Mouse (Mus musculus) heart, adult 9 months (tissue): ENCODE measurements at regions not wholly inside any gene's neighbourhood (a gene's known extent, or its start where the extent isn't known, plus 50 kb on each side); places are given as distances from the start of the nearest gene placed in this dataset.

Source experiments
- DNase-seq, 2 experiments: peaks; one replicate each; pipeline ENCODE4 v3.0.0; 2022; ENCODE audit warnings: low spot score in 2 of 2

GRCm38 (mm10) chr3:147041201-147041600, 189.0 kb downstream of the Ttll7 start:
- DNase-seq, result no peak

- DNase-seq, result no peak
Observed at GRCm38 (mm10) chr3:147042911-147043310, 190.7 kb downstream of the Ttll7 start.

GRCm38 (mm10) chr3:147046634-147047033, 194.5 kb downstream of the Ttll7 start:
- peak; percentile 32 to 41 for DNase-seq

DNA sequence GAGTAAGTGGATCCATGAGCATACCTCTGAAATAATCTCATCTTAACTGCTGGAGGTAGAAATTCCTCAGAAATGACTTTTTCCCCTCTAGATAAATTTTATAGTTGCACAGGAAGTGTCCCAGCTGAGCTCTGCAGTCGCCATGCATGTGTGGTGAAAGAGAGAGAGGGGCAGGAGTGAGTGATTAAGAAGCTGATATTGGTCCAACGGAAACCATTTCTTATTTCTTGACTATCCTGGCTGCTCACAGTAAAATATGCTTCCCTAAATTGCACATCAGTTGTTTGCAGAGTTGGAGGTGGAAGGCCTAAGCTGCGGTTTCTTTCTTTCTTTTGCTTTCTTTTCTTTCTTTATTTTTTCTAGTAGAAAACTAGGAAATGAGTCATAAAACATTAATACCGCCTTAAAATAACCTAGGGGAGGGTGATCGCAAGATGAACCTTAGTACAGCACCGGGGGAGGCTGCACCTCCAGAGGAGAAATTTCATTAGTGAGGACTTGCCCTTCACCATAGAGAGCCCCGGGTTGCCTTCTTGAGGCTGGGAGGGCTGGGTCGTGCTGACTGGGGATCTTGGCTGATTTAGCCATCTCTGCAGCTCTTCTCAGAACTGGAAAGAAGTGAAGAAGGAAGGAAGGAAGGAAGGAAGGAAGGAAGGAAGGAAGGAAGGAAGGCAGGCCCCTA, 202.1 kb downstream of the Ttll7 start:
- DNase-seq, result no peak

DNA sequence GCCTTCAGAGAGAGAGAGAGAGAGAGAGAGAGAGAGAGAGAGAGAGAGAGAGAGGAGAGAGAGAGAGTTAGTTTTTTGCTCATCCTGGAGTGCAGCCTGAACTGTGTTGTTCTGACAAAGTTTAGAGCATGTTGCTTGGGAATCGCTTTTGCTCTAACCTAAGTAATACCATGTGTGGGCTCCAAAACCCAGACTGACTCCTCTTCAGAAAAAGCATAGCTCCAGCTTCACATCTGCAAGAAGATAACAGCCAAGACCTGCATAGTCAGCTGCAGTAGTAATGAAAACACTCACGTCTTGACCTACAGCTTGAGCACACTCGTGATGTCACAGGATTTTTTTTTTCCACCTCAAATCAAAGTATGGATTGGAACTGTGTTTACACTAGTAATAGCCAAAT, 205.7 kb downstream of the Ttll7 start:
- DNase-seq, result no peak

- DNase-seq, result no peak
Observed at GRCm38 (mm10) chr3:147060659-147061058, 208.5 kb downstream of the Ttll7 start.

DNA sequence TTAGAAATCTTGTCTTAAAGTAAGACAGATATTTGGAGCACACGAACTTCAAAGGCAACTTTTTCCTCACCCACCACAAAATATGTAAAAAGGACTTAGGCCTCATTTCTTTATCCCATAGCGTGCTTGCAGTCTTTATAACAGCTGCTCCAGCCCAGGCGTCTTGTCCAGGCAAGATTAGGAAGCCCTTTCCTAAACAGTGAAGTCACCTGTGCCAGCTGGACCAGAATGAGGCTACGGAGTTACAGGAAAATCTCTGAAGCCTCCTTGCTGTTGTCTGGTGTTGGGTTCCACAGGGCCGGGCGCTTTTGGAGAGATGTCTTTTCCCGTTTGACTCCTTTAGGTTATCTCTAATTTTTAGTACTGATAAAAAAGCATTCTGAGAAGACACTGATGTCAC, 210.3 kb downstream of the Ttll7 start:
- no peak for DNase-seq

DNA sequence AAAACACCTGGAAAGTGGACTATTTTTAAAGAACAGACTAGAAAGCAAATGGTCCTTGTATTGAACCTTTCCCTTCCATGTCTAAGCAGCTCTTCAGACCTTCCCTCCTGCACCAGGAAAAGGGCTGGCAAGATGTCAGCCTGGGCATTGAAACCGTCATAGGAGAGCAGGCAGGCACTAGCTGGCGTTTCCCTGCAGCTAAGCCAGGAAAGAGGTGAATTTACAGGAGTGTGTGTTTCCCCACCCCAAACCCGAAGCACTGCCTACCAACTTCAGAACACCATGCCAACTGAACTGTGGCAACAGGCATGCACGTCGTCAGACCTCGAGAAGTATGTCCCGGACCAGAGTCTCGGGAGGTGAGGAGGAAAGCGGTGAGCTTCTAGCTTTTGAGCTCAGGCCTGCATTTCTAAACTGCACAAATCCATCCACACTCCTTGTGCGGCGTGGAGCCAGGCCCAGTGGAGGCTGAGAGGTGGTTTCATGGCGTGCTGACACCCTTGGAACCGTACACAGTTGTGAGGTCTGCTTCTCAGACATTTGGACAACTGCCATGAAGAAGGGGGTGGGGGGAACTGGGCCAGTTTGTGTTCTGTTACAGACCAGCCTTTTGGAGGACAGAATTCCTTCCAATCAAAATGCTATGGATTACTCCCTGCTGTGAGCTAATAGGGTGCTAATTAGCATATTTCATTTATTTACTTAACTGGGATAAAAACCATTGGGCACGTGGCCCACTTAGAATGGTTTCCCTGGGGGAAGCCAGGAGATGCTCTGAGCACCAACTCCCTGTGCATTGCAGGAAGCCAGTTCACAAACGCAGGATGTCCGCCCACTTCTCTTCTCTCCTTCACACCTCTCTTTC, 211.6 kb downstream of the Ttll7 start:
- DNase-seq, result peak; percentile 5 to 6

DNA sequence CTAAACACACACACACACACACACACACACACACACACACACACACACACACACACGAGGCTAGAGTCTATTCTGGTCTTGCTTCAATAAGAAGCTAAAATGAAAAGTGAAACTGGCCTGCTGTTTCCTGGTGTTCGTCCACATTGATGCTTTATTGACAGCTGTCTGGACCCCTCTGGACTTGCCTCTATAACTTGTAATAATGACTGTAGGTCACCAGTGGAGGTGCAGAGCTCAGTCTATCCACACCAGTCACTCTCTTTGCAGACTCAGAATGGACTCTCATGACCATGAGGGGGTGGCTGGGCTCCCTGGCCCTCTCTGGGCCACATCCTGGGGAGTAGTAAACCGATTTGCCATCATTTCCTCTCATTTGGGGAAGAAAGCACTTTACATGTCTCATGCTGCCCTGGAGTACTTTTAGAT, 212.3 kb downstream of the Ttll7 start:
- DNase-seq, result peak in 1 of 2 experiments; percentile 1

DNA sequence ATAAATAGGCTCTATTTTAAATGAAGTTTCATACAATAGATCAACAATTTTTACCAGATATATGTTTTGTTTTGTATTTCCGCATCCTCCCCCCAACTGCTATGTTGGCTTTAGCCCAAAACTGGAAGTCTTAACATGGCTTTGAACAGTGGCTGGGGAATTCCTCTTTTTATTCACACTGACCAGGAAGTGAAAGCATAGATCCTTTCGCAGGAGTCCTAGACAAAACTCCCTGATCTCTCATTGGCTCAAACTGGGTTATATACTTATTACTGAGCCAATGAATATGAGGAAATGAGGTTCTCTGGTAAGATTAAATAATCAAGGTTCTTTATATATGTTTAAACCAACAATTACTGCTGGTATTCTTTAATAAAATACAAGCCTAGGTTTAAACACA, 218.8 kb downstream of the Ttll7 start:
- no peak for DNase-seq

DNA sequence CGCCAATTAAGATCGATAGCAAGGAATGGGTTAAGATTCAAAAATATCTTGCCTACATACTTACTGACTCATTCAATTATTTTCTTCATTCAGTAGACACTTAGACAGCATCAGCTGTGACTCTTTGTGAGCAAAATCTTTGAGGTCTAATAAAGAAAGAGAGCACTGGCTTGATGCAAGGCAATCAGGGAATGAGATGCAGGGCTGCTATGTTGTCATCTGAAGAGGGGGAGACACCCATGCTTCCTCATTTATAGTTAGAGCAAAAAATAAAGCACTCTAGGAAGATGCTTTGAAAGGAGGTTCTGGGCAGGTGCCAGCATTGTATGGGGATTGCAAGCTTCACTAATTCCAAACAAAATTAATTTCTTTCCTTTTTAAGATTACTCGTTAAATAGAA, 228.0 kb downstream of the Ttll7 start:
- DNase-seq, result no peak

DNA sequence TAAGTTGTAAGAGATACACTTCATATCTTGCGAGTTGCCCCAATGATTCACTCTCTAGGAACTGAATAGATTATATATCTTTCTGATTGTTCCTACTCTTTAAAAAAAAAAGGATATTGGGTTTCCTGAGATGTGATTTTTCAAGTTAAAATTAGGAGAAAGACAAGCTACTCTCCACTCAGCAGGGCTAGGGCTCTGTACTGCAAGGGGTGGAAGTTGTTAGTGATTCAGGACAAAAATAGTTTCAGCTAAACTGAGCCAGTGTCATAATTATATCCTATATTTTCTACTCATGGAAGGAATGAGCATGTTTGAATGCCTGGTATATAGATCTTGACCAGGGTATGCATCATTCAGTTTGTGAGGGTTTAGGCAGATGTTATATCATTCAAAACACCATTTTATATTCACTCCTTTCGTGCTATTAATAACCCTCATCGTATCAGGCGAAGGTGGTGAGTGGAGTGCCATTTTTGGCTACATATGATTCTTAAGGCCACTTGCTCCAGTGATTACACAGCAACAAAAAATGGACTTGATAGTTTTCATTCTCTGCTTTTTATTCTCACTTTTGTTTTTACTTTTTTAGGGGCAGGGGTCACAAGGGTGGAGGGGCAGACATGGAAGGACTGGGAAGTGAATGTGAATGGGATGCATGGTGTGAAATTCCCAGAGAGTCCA, 228.7 kb downstream of the Ttll7 start:
- no peak for DNase-seq

- no peak for DNase-seq
Observed at GRCm38 (mm10) chr3:147081763-147082162, 229.6 kb downstream of the Ttll7 start.

GRCm38 (mm10) chr3:147082255-147082943, 230.2 kb downstream of the Ttll7 start:
- no peak for DNase-seq

DNA sequence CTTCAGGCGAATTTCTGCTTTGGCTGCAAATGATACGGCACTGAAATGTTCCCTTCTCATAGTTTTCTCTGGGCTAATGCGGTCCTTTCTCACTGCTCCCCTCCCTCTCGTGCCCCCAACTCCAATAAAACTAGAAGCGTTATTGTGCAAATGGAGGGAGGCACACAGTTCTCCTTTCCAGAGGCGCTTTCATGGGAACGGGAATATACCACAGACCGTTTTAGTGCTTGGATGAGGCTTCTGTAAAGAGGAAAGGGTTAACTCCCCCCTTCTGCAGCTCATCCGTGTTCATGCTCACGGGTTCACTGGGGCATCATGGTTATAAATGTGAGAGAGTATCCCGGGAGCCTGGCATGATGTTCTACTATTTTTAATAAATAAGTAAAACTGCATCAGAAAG, 231.2 kb downstream of the Ttll7 start:
- no peak for DNase-seq

DNA sequence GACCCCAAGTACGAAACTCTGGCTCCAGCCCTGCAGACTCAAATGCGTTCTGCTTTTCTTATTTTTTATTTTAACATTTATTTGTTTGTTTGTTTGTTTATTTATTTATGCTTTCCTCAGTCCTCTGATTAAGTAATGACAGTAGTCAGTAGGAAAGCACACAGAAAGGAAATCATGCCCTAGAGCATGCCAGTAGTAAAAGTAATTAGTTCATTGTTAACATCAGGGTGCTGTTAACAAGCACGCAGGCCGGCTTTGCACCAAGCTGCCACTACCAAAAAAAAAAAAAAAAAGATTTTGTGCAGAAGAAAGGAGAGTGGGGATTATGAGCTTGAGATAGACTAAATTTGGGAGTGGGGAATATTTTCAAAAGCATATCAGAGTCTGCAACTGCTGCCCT, 231.7 kb downstream of the Ttll7 start:
- DNase-seq, result no peak

DNA sequence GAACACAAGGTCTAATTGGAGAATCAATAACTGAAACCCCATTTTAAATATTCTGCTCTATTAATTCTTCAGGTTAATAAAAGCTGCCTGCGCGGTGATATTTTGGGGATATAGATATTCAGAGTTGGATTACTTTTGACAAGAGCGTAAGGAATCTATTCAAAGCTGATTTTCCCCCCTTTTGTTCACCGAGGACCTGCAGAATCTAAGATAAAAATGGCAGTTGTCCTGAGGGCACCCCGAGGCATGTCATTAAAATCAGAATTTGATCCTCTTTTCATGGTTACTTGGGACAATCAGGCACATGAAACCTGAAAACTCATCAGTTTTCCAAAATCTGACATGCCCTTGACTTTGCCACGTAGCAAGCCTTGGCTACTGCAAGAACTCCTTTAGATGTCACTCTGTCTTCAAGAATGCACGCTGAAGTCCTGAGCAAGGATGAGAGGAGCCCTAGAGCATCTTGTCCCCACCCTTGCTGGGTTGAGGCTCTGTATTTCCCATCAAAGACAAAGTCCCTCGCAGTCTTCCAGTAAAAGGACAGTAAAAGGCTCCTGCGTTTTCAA, 232.5 kb downstream of the Ttll7 start:
- DNase-seq, result no peak

GRCm38 (mm10) chr3:147088171-147088570, 236.0 kb downstream of the Ttll7 start:
- DNase-seq, result no peak

DNA sequence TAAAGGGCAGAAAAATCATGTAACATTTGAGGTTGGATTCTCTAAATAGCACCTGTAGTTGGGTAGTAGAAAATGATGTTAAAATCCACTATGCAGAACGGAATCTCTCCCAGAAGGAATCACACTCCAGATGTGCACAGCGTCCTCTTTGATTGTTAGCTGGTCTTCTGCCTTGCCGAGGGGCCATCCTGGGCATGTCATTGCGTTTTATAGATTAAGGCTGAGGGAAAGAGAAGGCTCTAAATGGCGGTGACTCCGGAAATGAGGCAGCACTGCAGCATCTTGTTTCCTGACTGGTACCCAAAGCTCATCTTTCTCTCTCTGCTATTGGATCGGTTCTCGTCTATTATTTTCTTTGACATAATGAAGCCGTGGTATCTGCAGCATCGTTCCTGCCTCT, 237.5 kb downstream of the Ttll7 start:
- no peak for DNase-seq

DNA sequence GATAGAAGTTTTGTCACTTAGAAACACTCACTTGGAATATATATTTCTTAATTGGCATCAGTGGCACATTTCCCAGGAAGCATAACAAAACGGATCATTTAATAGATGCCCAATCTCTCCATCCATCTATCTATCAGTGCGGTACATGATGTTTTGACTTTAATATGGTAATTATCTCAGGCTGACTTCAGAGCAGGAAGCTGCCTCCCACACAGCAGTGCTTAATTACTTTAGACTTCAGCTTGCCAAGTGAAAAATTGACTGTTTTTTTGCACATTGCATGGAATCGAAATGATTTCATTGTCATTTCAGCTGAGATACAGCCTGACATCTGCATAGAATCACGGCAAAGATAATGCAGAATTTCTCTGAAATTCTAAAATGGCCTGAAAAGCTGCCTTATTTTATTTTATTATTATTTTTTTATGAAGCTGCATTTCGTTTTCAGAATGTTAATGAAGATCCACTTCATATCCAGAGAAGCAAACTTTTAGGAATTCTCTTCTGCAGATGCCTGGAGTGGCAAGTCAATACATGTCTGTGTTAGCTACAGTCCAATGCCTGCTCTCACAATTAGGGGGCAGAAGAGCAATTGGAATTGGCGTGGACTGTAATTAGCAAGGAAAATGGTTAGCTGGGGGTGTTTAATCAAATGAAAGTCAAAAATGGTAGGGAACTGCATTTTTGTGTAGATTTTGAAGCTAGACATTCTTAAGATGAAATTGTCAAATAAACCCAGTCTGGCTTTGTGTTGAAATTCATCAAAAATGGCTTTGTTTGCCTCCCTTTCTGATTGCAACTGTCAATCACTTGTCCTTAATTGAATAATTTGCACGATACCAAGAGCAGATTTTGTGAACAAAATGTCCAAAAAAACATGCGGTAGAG, 240.3 kb downstream of the Ttll7 start:
- DNase-seq, result no peak

DNA sequence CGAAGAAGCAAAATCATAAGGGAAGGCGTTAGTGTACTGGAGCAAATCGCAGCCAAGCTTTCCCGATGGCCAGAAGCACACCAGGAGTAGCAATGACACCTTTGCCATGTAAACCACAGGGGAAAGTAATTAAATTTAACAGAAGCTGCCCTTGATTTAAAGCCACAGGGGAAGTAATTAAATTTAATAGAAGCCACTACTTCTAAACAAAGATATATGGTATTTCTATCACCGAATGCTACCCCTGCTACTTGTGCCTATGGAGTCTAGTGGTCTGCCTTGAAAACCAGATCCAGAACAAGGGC, 240.9 kb downstream of the Ttll7 start:
- DNase-seq, result no peak
